Mouse (Mus musculus) ES-E14 (cell line): ENCODE measurements around the gene Cntd1. TPM values are rescaled to one million over a fixed set of nuclear protein-coding genes. Genes with fewer than 3 reads are reported as not detected.

ENCODE experiments used
- DNase-seq: peaks from one replicate; pipeline ENCODE4 v3.0.0-alpha.2; 2013; ENCODE audit warnings: low read depth, low spot score
- H3K27ac ChIP-seq: 2 replicates; pipeline ENCODE4 v1.5.1; 2012; ENCODE audit warnings: low read depth, mild to moderate bottlenecking, low read length, moderate library complexity, mixed read lengths; ENCODE audit not compliant: poor library complexity, insufficient read depth, severe bottlenecking
- H3K36me3 ChIP-seq: 2 replicates; pipeline ENCODE4 v1.6.1; 2012; ENCODE audit warnings: mild to moderate bottlenecking, low read length, moderate library complexity, mixed read lengths; ENCODE audit not compliant: control insufficient read depth, poor library complexity, insufficient read depth, severe bottlenecking
- H3K4me1 ChIP-seq, 2 experiments: fragments of 150-350 bp in 1 of 2; sonication (generic) in 1 of 2; 2 replicates each; pipeline ENCODE4 v1.6.1; 2012; ENCODE audit warnings: low read length in 2 of 2, mild to moderate bottlenecking in 1 of 2, mixed read lengths in 1 of 2; ENCODE audit not compliant: control insufficient read depth in 2 of 2, insufficient read depth in 2 of 2, poor library complexity in 1 of 2
- H3K4me3 ChIP-seq, 2 experiments: fragments of 150-350 bp in 1 of 2; sonication (generic) in 1 of 2; 2 replicates each; pipeline ENCODE4 v1.5.1; 2012; ENCODE audit warnings: low read length in 2 of 2, low read depth in 1 of 2, mild to moderate bottlenecking in 1 of 2, mixed read lengths in 1 of 2; ENCODE audit not compliant: insufficient read depth in 1 of 2, poor library complexity in 1 of 2, severe bottlenecking in 1 of 2
- H3K9ac ChIP-seq: 2 replicates; pipeline ENCODE4 v1.6.1; 2012; ENCODE audit warnings: low read depth, mild to moderate bottlenecking, low read length, mixed read lengths; ENCODE audit not compliant: poor library complexity, insufficient read depth, severe bottlenecking
- H3K9me3 ChIP-seq: fragments of 150-350 bp; sonication (generic); 2 replicates; pipeline ENCODE4 v1.6.1; 2012; ENCODE audit warnings: low read depth, mild to moderate bottlenecking, low read length; ENCODE audit not compliant: control insufficient read depth, insufficient read depth
- CHD2 ChIP-seq: IDR thresholded peaks from 2 replicates; pipeline ENCODE4 v1.6.1; 2014; ENCODE audit warnings: mild to moderate bottlenecking, low read depth, low read length, inconsistent platforms
- HCFC1 ChIP-seq: IDR thresholded peaks from 2 replicates; pipeline ENCODE4 v1.6.1; 2012; ENCODE audit warnings: low read length, inconsistent platforms, borderline replicate concordance; ENCODE audit not compliant: insufficient read depth
- MAFK ChIP-seq: IDR thresholded peaks from 2 replicates; pipeline ENCODE4 v1.6.1; 2014; ENCODE audit warnings: mild to moderate bottlenecking, low read depth, low read length, inconsistent platforms; ENCODE audit not compliant: insufficient read depth
- ZC3H11A ChIP-seq: IDR thresholded peaks from 2 replicates; pipeline ENCODE4 v1.6.1; 2012; ENCODE audit warnings: low read depth, mild to moderate bottlenecking, inconsistent platforms, low read length, borderline replicate concordance
- ZNF384 ChIP-seq: IDR thresholded peaks from 2 replicates; pipeline ENCODE4 v1.6.1; 2012; ENCODE audit warnings: low read depth, low read length, inconsistent platforms
- in situ Hi-C, 2 experiments: fragments of 600-800 bp; cut with MboI; formaldehyde crosslinking; loops; one replicate each; pipeline ENCODE4 v1.15.1; 2025; ENCODE audit warnings: low sequenced_read_pairs in 2 of 2, inconsistent platforms in 1 of 2; ENCODE audit not compliant: unreplicated experiment in 2 of 2
- total RNA-seq: library from RNA; depleted of rRNA; stranded (reverse); fragments of 300-350 nt; gene quantifications from 2 replicates; pipeline ENCODE4 v1.2.3, GENCODE M21; 2012

Cntd1 gene
- total RNA-seq, 1 experiment = 2.1 TPM

GRCm38 (mm10) chr11:101260826-101261380, 17.9 kb upstream of the Cntd1 start:
- DNase-seq = no peak
- TF ChIP-seq MAFK = no peak
- no peak for TF ChIP-seq CHD2
- no peak for TF ChIP-seq ZC3H11A
- TF ChIP-seq HCFC1 = no peak
- no peak for TF ChIP-seq ZNF384
- peak overlapping the region; percentile 45; the same call in 1 of the 2 replicates for H3K9ac ChIP-seq
- peaks cover 3% of the 10 kb centered on the region for H3K36me3 ChIP-seq
- H3K4me3 ChIP-seq = peak overlapping the region; percentile 61 to 64
- no peak overlapping the region for H3K27ac ChIP-seq
- H3K4me1 ChIP-seq = peaks cover 0 to 30% of the 10 kb centered on the region in 2 experiments; a peak in 2 of 4 replicates
- H3K9me3 ChIP-seq = no peaks in the 10 kb centered on the region
- in situ Hi-C loops = no loop called here

- Histone ChIP-seq H3K4me3 (peak overlapping the region in 1 of 2 experiments; percentile 21; a peak in 1 of 4 replicates), H3K9ac (no peak overlapping the region), H3K9me3 (no peaks in the 10 kb centered on the region), H3K4me1 (peaks cover 0 to 30% of the 10 kb centered on the region in 2 experiments; a peak in 2 of 4 replicates), H3K27ac (no peak overlapping the region), H3K36me3 (peaks cover 2% of the 10 kb centered on the region)
- DNase-seq = no peak
- TF ChIP-seq HCFC1 (no peak), CHD2 (no peak), ZC3H11A (no peak), ZNF384 (no peak), MAFK (no peak)
- in situ Hi-C loops = no loop called here
Measured at GRCm38 (mm10) chr11:101262272-101262967, 16.4 kb upstream of the Cntd1 start.

GRCm38 (mm10) chr11:101263138-101263988, 15.4 kb upstream of the Cntd1 start:
- peaks cover 0 to 30% of the 10 kb centered on the region in 2 experiments; a peak in 2 of 4 replicates for H3K4me1 ChIP-seq
- H3K9ac ChIP-seq = no peak overlapping the region
- no peaks in the 10 kb centered on the region for H3K9me3 ChIP-seq
- no peak overlapping the region for H3K27ac ChIP-seq
- no peak for DNase-seq
- H3K36me3 ChIP-seq = peaks cover 2% of the 10 kb centered on the region
- TF ChIP-seq MAFK (no peak), ZC3H11A (no peak), HCFC1 (no peak), ZNF384 (no peak), CHD2 (no peak)
- in situ Hi-C loops = no loop called here
- H3K4me3 ChIP-seq = no peak overlapping the region

- TF ChIP-seq CHD2 (no peak), ZC3H11A (no peak), MAFK (no peak), HCFC1 (no peak), ZNF384 (no peak)
- in situ Hi-C loops = no loop called here
- Histone ChIP-seq H3K4me3 (no peak overlapping the region), H3K4me1 (peaks cover 0 to 30% of the 10 kb centered on the region in 2 experiments; a peak in 2 of 4 replicates), H3K9me3 (no peaks in the 10 kb centered on the region), H3K27ac (no peak overlapping the region), H3K36me3 (peaks cover 2% of the 10 kb centered on the region; the same call in 1 of the 2 replicates), H3K9ac (no peak overlapping the region)
- no peak for DNase-seq
Measured at GRCm38 (mm10) chr11:101263989-101264280, 14.9 kb upstream of the Cntd1 start.
